Mouse (Mus musculus) E14TG2a.4 (cell line): ENCODE data around the gene Vtn.

Experiments
- H3K27me3 ChIP-seq: 2 replicates; pipeline ENCODE4 v1.6.1; 2014; ENCODE audit warnings: low read length, control low read depth; ENCODE audit not compliant: insufficient read depth
- H3K36me3 ChIP-seq: 2 replicates; pipeline ENCODE4 v1.6.1; 2014; ENCODE audit warnings: low read length, control low read depth; ENCODE audit not compliant: insufficient read depth
- H3K4me1 ChIP-seq: replicated peaks from 2 replicates; pipeline ENCODE4 v1.6.1; 2014; ENCODE audit warnings: low read depth, low read length, control low read depth
- H3K4me3 ChIP-seq: replicated peaks from 2 replicates; pipeline ENCODE4 v1.5.1; 2014; ENCODE audit warnings: mild to moderate bottlenecking, low read length
- H3K9me3 ChIP-seq: 2 replicates; pipeline ENCODE4 v1.6.1; 2014; ENCODE audit warnings: low read length, control low read depth
- CTCF ChIP-seq: conservative IDR thresholded peaks from 2 replicates; pipeline ENCODE4 v1.5.1; 2014; ENCODE audit warnings: low read length
- NANOG ChIP-seq: IDR thresholded peaks from 2 replicates; pipeline ENCODE4 v1.6.1; 2014; ENCODE audit warnings: borderline replicate concordance, low read length, mixed read lengths
- POU5F1 ChIP-seq: IDR thresholded peaks from 2 replicates; pipeline ENCODE4 v1.6.1; 2014; ENCODE audit warnings: low read length, borderline replicate concordance

The Vtn gene

GRCm38 (mm10) chr11:78483639-78484038 lies 15.3 kb upstream of the Vtn start:
- Histone ChIP-seq H3K9me3 (no peaks in the 10 kb centered on the region), H3K4me3 (peak overlapping the region; percentile 78), H3K36me3 (no peaks in the 10 kb centered on the region), H3K27me3 (peaks cover 52% of the 10 kb centered on the region), H3K4me1 (peaks cover 30% of the 10 kb centered on the region)
- no peak for TF ChIP-seq CTCF
- TF ChIP-seq NANOG, result no peak
- no peak for TF ChIP-seq POU5F1

- H3K4me1 ChIP-seq, result peaks cover 33% of the 10 kb centered on the region
- peaks cover 86% of the 10 kb centered on the region for H3K27me3 ChIP-seq
- H3K4me3 ChIP-seq, result peak overlapping the region; percentile 74
- H3K9me3 ChIP-seq, result no peaks in the 10 kb centered on the region
- H3K36me3 ChIP-seq, result no peaks in the 10 kb centered on the region
- TF ChIP-seq NANOG (no peak), CTCF (peak; percentile 84), POU5F1 (no peak)
Observed at GRCm38 (mm10) chr11:78488168-78488567, 10.7 kb upstream of the Vtn start.

GRCm38 (mm10) chr11:78490781-78491241 lies 8.1 kb upstream of the Vtn start:
- Histone ChIP-seq H3K36me3 (no peaks in the 10 kb centered on the region), H3K9me3 (no peaks in the 10 kb centered on the region), H3K4me1 (peaks cover 25% of the 10 kb centered on the region), H3K27me3 (peaks cover 87% of the 10 kb centered on the region), H3K4me3 (peak overlapping the region; percentile 74)
- TF ChIP-seq POU5F1 (no peak), NANOG (no peak), CTCF (no peak)

- Histone ChIP-seq H3K4me1 (peaks cover 29% of the 10 kb centered on the region), H3K4me3 (no peak overlapping the region), H3K27me3 (peaks cover 77% of the 10 kb centered on the region), H3K9me3 (no peaks in the 10 kb centered on the region), H3K36me3 (no peaks in the 10 kb centered on the region)
- TF ChIP-seq NANOG (no peak), POU5F1 (no peak), CTCF (no peak)
Observed at GRCm38 (mm10) chr11:78495904-78496303, 3.0 kb upstream of the Vtn start.

- no peak for TF ChIP-seq NANOG
- TF ChIP-seq CTCF, result no peak
- TF ChIP-seq POU5F1, result no peak
- H3K4me3 ChIP-seq, result peak overlapping the region; percentile 85
- H3K4me1 ChIP-seq, result peaks cover 31% of the 10 kb centered on the region
- peaks cover 76% of the 10 kb centered on the region for H3K27me3 ChIP-seq
- H3K36me3 ChIP-seq, result no peaks in the 10 kb centered on the region
- H3K9me3 ChIP-seq, result no peaks in the 10 kb centered on the region
Observed at GRCm38 (mm10) chr11:78497071-78497541, 1.8 kb upstream of the Vtn start.

- Histone ChIP-seq H3K9me3 (no peaks in the 10 kb centered on the region), H3K27me3 (peaks cover 73% of the 10 kb centered on the region), H3K4me1 (peaks cover 36% of the 10 kb centered on the region), H3K36me3 (no peaks in the 10 kb centered on the region), H3K4me3 (peak within 1 kb of the TSS; percentile 85)
- no peak for TF ChIP-seq POU5F1
- TF ChIP-seq NANOG, result no peak
- TF ChIP-seq CTCF, result no peak
Observed at GRCm38 (mm10) chr11:78497544-78498522, 1.1 kb upstream of the Vtn start, which contains the start of gene Sarm1. Gene Sarm1, minus strand, starts transcription at chr11:78497754.

- peaks cover 42% of the 10 kb centered on the region for H3K4me1 ChIP-seq
- H3K27me3 ChIP-seq, result peaks cover 62% of the 10 kb centered on the region
- TF ChIP-seq POU5F1 (no peak), NANOG (no peak), CTCF (no peak)
- peaks cover 14% of the 10 kb centered on the region; the same call in 1 of the 2 replicates for H3K36me3 ChIP-seq
- H3K9me3 ChIP-seq, result no peaks in the 10 kb centered on the region
- no peak overlapping the region for H3K4me3 ChIP-seq
Observed at GRCm38 (mm10) chr11:78499543-78499942, 652 bp downstream of the Vtn start.

GRCm38 (mm10) chr11:78500623-78501202 lies 1.8 kb downstream of the Vtn start:
- peaks cover 25% of the 10 kb centered on the region for H3K36me3 ChIP-seq
- peaks cover 51% of the 10 kb centered on the region for H3K27me3 ChIP-seq
- peaks cover 42% of the 10 kb centered on the region for H3K4me1 ChIP-seq
- no peaks in the 10 kb centered on the region for H3K9me3 ChIP-seq
- TF ChIP-seq POU5F1, result no peak
- no peak for TF ChIP-seq NANOG
- no peak for TF ChIP-seq CTCF
- H3K4me3 ChIP-seq, result no peak overlapping the region
